Mouse (Mus musculus): ENCODE data around the gene Samd8.

DNA sequence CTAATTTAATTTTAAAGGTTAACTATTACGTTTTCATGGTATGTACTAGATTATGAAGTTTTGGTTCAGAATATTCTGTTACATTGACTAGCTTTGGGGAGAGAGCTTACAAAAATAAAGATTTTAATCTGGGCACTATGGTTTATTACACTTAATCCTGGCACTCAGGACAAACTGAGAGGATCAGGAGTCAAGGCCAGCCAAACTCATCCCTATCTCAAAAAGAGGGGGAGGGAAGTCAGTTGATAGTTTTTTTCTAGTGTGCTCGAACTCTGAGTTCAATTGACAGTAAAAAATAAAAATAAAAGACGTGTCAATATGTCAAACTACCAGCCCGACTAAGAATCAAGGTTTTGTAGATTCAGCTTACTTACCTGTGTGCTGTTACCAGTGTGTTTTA lies 3.0 kb downstream of the Samd8 start:
- TF ChIP-seq GATA1 (IDR thresholded peaks at IDR 0.05; ENCODE audit: low read length) (no peak), TAL1 (IDR thresholded peaks at IDR 0.05; ENCODE audit: low read length) (no peak)
